Mouse (Mus musculus) v-Abl transformed pro-B cells (cell line): ENCODE results near the gene Angptl4.

Source experiments
- in situ Hi-C, 2 experiments: fragments of 400-800 bp; cut with MboI; formaldehyde crosslinking; loops; one replicate each; pipeline ENCODE4 v1.15.1; 2025; ENCODE audit not compliant: unreplicated experiment in 2 of 2

Gene Angptl4

DNA sequence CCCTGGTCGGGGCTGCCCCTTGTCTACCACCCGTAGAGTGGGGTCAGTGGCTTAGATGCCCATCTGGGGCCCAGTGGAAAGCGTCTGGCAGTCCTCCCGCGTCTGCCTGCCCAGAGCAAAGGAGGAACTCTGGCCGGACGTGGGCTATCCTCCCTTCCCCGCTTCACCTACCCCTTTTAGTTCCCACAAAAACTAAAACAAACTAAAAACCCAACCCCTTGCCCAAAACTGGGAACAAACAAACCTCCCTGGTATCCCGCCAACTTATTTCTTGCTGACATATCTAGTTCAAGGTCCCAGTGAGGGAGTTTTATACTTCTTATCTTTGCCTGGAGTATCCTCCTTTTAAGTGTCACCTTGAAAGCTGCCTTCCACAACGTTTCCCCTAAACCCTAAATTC, 26.6 kb upstream of the Angptl4 start:
- in situ Hi-C loops = loop anchor here (10.0 to 25.0 kb wide), 2 partner anchors 293 to 1271 kb away; partner anchors contain the start of gene Cyp4f16 (in 1 of the 2)

DNA sequence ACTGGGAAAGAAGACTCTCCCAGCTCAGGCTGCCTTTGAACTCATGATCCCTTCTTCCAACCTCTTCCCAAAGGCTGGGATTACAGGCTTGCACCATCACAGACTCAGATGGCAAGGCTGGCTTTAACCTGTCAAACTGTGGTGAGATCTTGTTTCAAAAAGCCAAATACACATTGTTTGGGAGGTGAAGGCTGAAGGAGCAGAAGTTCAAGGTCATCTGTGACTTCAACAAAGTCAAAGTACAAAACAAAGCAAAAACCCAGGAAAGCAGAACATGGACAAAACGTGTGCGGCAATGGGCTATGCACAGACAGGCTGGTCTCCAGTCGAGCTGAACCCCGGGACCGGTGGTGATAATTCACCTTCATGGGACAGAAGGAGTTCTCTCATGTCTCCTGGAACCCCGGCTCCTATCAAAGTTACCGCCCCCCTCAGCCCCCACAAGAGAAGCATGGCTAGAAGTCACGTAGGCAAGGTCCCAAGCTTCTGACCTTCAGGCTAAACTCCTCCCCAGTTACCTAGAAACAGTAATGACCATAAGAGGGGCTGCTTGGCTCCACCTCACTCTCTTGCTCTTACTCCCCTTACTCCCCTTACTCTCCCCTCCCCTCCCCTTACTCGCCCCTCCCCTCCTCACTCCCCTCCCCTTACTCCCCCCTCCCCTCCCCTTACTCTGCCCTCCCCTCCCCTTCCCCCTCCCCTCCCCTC, 25.7 kb upstream of the Angptl4 start:
- in situ Hi-C loops = loop anchor here (10.0 to 25.0 kb wide), 2 partner anchors 293 to 1270 kb away; partner anchors contain the start of gene Cyp4f16 (in 1 of the 2)

- in situ Hi-C loops = loop anchor here (5.0 to 25.0 kb wide), 4 partner anchors 290 to 1267 kb away; partner anchors contain the start of gene Cyp4f16 (in 1 of the 2)
These were observed 23.1 kb upstream of the Angptl4 start for GRCm38 (mm10) chr17:33804745-33805144.

DNA sequence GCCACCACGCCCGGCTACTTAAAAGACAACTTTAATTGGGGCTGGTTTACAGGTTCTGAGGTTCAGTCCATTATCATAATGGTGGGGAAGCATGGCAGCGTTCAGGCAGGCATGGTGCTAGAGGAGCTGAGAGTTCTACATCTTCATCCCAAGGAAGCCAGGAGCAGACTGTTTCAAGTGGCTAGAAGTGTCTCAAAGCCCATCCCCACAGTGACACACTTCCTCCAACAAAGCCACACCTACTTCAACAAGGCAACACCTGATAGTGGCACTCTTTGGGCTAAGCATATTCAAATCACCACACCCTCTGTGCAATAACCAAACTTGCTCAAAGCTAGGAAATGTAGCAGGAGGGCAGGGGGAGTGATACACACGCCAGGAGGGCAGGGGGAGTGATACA, 22.6 kb upstream of the Angptl4 start:
- in situ Hi-C loops = loop anchor here (5.0 to 25.0 kb wide), 4 partner anchors 289 to 1267 kb away; partner anchors contain the start of gene Cyp4f16 (in 1 of the 2)

- in situ Hi-C loops = loop anchor here (5.0 to 25.0 kb wide), 4 partner anchors 287 to 1265 kb away; partner anchors contain the start of gene Cyp4f16 (in 1 of the 2)
These were observed 20.6 kb upstream of the Angptl4 start for GRCm38 (mm10) chr17:33802221-33802620.

GRCm38 (mm10) chr17:33799277-33799676, 17.6 kb upstream of the Angptl4 start:
- in situ Hi-C loops = loop anchor here (5.0 to 10.0 kb wide), 2 partner anchors 47 to 54 kb away; no protein-coding TSS in a partner anchor

GRCm38 (mm10) chr17:33798306-33798705, 16.7 kb upstream of the Angptl4 start:
- in situ Hi-C loops = loop anchor here (5.0 to 10.0 kb wide), 2 partner anchors 46 to 54 kb away; no protein-coding TSS in a partner anchor

DNA sequence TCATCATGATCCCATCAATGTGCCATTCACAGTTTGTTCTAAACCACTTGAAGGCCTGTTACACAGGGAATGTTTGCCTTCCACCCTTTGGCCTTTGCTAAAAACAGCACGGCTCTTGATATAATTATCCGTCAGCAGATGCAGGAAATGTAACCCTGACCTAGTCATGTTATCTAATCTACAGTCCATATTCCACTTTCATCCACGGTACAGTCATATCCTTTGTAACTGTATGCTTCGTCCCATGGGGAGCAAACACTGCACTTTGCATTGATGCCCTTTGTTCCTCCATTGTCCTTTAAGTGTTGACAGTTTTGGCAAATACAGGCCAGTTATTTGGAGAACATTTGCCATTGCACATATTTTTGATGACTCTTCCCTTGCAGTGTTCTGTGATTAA, 7.1 kb upstream of the Angptl4 start:
- in situ Hi-C loops = no loop called here

GRCm38 (mm10) chr17:33786375-33786774, 4.7 kb upstream of the Angptl4 start:
- in situ Hi-C loops = no loop called here

DNA sequence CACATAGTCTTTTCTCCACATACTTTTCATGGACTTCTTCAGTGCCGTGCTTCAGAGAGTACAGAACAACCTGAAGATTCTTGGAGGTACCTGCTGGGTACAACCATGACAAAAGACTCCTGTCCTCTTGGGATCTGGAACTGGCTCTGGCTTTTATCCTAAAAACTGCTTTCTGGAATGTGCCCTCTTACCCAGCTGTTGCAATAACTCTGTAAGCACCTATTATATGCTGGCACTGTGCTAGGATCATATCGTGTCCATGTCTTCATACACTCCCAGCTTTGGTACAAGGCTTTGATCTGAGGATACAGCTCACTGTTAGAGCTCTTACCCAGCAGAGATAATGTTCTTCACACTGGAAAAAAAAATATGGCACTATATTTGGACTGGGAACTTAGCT, 3.3 kb upstream of the Angptl4 start:
- in situ Hi-C loops = no loop called here

DNA sequence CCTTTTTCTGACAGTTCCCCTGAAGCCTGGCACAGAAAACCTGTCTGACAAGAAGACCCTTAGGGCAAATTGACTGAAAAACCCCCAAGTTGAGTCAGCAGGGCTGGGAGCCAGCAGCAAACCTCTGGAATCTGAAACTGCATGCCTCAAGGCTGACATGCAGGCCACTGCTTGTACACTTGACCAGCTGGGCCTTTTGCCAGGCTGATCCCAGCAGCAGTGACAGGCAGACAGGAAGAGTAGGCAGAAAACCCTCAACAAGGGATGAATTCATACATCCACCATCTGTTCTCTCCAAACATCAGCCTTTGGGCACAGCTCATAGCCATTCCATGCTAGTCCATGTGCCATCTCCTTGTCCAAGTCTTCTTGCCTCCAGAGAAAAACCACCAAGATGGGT, 1.8 kb upstream of the Angptl4 start:
- in situ Hi-C loops = no loop called here

DNA sequence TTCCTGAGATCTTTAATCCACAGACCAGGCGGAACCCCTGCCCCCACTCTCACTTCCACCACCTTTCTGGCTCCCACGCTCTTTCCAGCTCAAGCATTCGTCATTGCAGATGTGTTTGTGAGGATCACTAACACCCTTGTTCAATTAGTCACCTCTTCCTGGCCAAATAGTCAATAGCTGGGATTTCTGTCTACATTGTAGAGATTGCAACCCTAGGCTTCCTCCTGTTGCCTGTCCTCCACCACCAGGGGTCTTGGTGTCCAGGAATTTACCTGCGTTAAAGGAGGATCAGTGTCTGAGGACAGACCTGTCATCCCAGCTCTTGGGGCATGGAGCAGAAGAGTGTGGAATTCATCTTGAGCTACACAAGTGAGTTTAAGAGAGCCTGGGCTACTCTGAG, 437 bp upstream of the Angptl4 start:
- in situ Hi-C loops = no loop called here

DNA sequence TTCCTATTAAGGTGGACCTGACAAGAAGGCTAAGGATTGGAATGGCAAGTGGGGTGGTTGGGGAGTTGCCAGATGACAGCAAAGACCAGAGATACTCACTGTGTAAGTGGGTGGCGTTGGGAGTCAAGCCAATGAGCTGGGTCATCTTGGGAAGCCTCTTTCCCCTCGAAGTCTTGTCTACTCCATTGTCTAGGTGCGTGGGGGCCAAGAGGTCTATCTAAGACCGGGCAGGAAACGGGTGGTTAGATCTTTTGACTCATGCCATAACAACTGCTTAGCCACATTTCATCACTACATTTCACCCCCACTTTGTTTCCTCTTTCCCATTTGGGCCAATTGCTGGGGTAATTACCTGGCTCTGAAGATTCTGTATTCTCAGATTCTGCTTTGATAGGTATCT, 1.2 kb downstream of the Angptl4 start:
- in situ Hi-C loops = no loop called here

DNA sequence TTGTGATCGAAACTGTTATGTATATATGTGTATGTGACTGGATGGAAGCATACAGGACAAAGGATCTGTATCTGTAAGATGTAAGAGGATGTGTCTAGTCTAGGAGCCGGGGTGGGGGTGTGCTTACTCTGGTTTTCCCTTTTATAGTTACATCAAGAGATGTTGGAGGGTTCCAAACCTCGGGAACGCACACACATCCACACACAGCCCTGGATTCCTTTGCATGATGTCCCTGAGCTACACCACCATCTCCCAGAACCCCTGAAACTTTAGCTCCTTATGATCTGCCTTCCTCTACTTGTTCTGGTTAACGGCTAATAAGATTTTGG, 1.7 kb downstream of the Angptl4 start:
- in situ Hi-C loops = no loop called here

- in situ Hi-C loops = no loop called here
These were observed 2.2 kb downstream of the Angptl4 start for GRCm38 (mm10) chr17:33779271-33779966.

GRCm38 (mm10) chr17:33775287-33775686, 6.3 kb downstream of the Angptl4 start:
- in situ Hi-C loops = no loop called here

DNA sequence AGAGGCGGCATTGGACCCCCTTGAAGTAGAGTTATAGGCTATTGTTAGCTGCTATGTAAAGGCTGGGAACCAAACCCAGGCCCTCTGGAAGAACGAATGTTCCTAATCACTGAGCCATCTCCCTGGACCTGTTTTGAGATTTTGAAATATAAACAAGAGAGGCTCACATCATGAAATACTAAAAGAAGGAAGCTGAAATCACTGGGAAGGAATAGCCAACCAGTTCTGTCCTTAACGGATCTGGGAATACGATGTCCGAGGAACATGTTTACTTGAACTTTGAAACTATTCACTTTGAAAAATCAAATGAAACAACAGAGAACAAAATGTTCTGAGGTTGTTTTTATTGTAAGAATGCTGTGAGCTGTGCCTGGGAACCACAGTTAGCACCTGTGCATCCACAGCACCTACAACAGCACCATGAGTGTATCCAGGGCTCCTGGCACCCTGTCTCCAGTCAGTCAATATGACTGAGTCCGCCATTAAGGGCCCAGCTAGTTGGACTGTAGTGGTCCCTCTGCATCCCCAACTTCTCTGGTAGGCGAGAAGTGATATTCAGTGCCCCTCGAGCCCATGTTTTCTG, 7.0 kb downstream of the Angptl4 start:
- in situ Hi-C loops = no loop called here

DNA sequence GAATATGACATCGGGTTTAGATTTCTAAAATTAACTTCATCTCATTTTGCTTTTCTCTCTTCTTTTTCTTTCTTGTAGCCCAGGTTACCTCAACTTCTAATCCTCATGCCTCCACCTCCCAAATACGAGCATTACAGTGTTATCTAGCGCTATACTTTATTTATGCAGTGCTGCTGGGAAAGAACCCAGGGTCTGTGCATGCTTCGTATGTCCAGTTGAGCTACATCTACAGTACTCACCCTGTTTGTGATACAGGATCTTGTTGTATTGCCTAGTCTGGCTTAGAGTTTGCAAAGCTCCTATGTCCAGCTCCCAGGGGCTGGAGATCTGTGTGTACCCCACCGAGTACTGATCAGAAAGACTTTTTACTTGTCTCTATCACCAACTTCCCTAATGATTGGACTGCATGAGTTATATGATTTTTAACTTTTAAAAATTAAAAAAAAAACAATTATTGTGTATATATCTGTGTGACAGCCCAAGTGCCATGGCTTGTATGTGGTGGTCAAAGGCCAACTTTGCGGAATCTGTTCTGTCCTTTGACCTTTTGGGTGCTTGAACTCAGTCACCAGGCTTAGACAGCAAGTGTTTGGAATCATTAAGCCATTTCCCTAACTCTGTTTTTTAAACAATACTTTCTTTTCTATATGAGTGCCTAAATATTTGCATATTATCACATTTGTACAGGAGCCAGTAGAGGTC, 7.6 kb downstream of the Angptl4 start:
- in situ Hi-C loops = no loop called here

DNA sequence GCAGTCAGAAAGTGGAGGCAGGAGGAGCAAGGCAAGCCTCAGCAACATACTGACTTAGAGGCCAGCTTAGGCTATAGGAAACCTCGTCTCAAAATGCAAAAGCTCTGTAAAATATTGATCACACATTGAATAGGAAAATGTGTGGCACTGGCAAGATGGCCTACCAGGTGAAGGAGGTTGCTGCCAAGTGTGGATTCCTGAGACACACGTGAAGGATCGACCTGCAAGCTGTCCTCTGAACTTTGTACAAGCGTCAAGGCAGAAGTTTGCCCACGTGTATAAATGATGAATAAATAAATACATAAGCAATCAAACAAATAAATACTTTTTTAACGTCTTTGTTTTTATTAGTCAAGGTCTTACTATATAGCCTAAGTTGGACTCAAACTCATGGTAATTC, 8.2 kb downstream of the Angptl4 start:
- in situ Hi-C loops = no loop called here

DNA sequence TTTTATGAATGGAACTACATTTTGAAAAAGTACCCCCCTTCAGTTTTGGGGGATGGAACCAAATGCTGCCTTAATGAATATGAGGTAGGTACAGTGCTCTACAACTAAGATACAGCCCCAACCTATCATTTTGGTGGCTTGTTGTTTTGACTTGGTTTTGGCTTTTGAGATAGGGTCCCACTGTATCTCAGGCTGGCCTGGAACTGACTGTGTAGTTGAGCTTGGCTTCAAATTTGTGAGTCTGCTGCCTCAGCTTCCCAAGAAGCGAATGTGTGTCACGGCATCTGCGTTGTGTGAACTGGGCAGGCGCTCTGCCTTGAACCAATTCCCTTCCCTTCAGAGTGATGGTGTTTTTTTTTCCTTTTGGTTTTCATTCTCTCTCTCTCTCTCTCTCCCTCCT, 10.0 kb downstream of the Angptl4 start:
- in situ Hi-C loops = no loop called here

DNA sequence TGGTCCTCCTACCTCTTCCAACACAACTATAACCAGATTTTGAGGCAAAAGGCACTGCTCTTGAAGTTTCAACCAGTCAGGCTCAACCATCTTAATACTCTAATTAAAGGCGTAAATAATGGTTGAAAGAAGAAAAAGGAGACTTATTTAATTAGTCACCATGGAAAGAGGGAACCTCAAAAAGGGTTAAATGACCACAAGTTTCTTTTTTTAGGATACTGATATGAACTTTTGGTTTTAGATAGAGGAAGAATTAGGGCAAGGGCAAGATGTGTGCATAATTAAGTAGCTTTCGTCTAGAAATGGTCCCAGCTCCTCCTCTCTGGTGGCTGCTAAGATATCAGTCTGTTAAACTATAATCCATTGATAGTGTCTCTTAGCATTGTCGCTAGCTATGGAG, 15.2 kb downstream of the Angptl4 start:
- in situ Hi-C loops = no loop called here
